Mouse (Mus musculus) liver, embryonic 13.5 days (tissue): ENCODE measurements around the gene Edc3. TPM values are rescaled to one million over a fixed set of nuclear protein-coding genes. Genes with fewer than 3 reads are reported as not detected.

Experiments
- ATAC-seq: fragments of 200-750 bp; cut with Nextera tagmentation; 2 replicates; pipeline ENCODE4 v1.8.0; 2017; ENCODE audit warnings: low read depth, mild to moderate bottlenecking, moderate number of reproducible peaks, moderate library complexity
- DNase-seq: peaks from one replicate; pipeline ENCODE4 v3.0.0; 2022
- H3K27ac ChIP-seq: fragments of 300-500 bp; sonication (generic); 2 replicates; pipeline ENCODE4 v1.5.1; 2015; ENCODE audit warnings: moderate library complexity, mild to moderate bottlenecking, inconsistent platforms
- H3K27me3 ChIP-seq: fragments of 300-500 bp; sonication (generic); 2 replicates; pipeline ENCODE4 v1.6.1; 2015; ENCODE audit warnings: mild to moderate bottlenecking, inconsistent platforms
- H3K36me3 ChIP-seq: fragments of 300-500 bp; sonication (generic); 2 replicates; pipeline ENCODE4 v1.6.1; 2015; ENCODE audit warnings: mild to moderate bottlenecking, inconsistent platforms
- H3K4me1 ChIP-seq: fragments of 300-500 bp; sonication (generic); replicated peaks from 2 replicates; pipeline ENCODE4 v1.6.1; 2015; ENCODE audit warnings: inconsistent platforms
- H3K4me2 ChIP-seq: fragments of 300-500 bp; sonication (generic); 2 replicates; pipeline ENCODE4 v1.6.1; 2015; ENCODE audit warnings: inconsistent platforms, mild to moderate bottlenecking, moderate library complexity
- H3K4me3 ChIP-seq: fragments of 300-500 bp; sonication (generic); replicated peaks from 2 replicates; pipeline ENCODE4 v1.5.1; 2015; ENCODE audit warnings: mild to moderate bottlenecking, inconsistent platforms
- H3K9ac ChIP-seq: fragments of 300-500 bp; sonication (generic); 2 replicates; pipeline ENCODE4 v1.6.1; 2015; ENCODE audit warnings: mild to moderate bottlenecking, inconsistent platforms
- H3K9me3 ChIP-seq: fragments of 300-500 bp; sonication (generic); replicated peaks from 2 replicates; pipeline ENCODE4 v1.6.1; 2016; ENCODE audit warnings: inconsistent platforms
- WGBS: fragments of 180-500 bp; shearing (Covaris S2); methylation state at CpG from one replicate; pipeline ENCODE4 v1.1.7; 2015; ENCODE audit not compliant: insufficient replicate concordance; 5-methylcytosine and 5-hydroxymethylcytosine counted together
- polyA plus RNA-seq: library from polyadenylated mRNA; unstranded; fragments of >200 nt; fragmentation: Nextera tagmentation; extraction: Ambion mirVana; gene quantifications from 2 replicates; pipeline ENCODE4 v1.2.1, GENCODE M21; 2015

Gene Edc3
- polyA plus RNA-seq, 1 experiment from 2014 or later: 16.7 TPM

DNA sequence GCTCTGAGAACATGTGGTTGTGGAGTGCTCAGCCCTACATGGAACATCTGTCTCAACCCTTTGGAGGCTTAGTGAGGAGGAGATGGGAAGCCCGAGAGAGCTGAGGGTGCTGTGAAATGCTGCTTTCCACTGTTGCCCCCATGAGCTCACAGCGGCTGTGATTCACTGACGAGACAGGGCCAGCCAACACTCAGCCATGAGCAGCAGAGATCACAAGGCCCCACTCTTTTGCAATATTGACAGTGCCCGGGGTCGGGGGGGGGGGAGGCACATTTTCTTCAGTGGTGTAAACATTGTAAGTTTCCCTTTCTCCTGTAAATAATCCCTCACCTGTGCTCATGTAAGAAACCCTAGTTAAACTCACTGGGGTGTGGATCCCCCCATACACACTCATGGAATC lies 36.8 kb upstream of the Edc3 start:
- no peak overlapping the region for H3K4me2 ChIP-seq
- H3K27me3 ChIP-seq: no peaks in the 10 kb centered on the region
- ATAC-seq (peak; percentile 63), DNase-seq (no peak)
- no peaks in the 10 kb centered on the region for H3K9me3 ChIP-seq
- no peaks in the 10 kb centered on the region for H3K36me3 ChIP-seq
- WGBS: 57% methylated on average over 5 of the region's 5 CpGs
- peaks cover 13% of the 10 kb centered on the region for H3K4me1 ChIP-seq
- H3K9ac ChIP-seq: no peak overlapping the region
- no peak overlapping the region for H3K4me3 ChIP-seq
- peak overlapping the region; percentile 51; the same call in 1 of the 2 replicates for H3K27ac ChIP-seq

DNA sequence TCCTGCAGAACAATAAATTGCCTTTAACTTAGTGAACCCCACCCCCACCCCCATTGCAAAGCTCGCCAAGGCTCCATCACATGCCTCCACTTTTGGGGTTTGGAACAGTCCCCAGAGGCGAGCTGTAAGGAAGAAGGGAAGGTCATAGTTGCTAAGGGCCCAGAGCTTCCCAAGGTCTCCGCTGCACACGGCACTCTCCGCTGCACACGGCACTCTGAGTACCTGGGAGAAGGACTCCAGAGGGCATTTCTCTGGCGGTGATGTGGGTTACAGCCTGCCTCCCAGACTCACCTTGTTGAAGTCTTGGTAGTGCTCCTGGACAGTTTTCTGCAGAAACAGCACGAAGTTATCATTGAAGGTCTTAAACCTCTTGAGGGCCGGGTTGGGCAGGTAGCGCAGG lies 26.9 kb upstream of the Edc3 start:
- H3K9me3 ChIP-seq: no peaks in the 10 kb centered on the region
- H3K4me2 ChIP-seq: no peak overlapping the region
- WGBS: 70% methylated on average over 10 of the region's 10 CpGs
- DNase-seq (no peak), ATAC-seq (no peak)
- no peak overlapping the region for H3K9ac ChIP-seq
- no peak overlapping the region for H3K27ac ChIP-seq
- no peak overlapping the region for H3K4me3 ChIP-seq
- no peaks in the 10 kb centered on the region for H3K4me1 ChIP-seq
- H3K36me3 ChIP-seq: no peaks in the 10 kb centered on the region
- peaks cover 7% of the 10 kb centered on the region; the same call in 1 of the 2 replicates for H3K27me3 ChIP-seq

DNA sequence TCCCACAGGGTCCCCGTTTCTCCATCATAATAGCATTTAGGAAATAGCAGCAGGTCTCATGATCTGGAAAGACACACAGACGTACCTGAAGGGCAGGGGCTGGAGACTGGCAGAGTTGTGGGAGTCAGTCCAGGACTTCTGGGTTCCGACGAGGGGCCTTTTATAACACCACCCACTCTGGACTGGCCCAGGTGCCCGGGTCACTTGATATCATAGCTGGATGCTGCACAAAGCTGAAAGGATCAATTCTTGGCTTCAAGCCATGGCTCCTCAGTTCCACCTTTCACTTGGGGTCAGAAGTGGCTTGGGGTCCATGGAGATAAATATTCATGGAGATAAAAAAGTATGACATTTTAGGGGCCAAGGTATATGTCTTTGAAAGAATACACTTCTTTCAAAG lies 24.8 kb upstream of the Edc3 start, which contains the start of gene Cyp1a2:
Cyp1a2 (minus strand) TSS at position 184 of the 400 bp plus-strand sequence.
- DNase-seq: no peak
- Histone ChIP-seq H3K4me1 (no peaks in the 10 kb centered on the region), H3K27me3 (peaks cover 7% of the 10 kb centered on the region; the same call in 1 of the 2 replicates), H3K9ac (no peak within 1 kb of the TSS), H3K27ac (no peak within 1 kb of the TSS), H3K36me3 (no peaks in the 10 kb centered on the region), H3K9me3 (no peaks in the 10 kb centered on the region), H3K4me2 (no peak within 1 kb of the TSS), H3K4me3 (no peak within 1 kb of the TSS)
- WGBS: 57% methylated on average over 5 of the region's 5 CpGs
- no peak for ATAC-seq

DNA sequence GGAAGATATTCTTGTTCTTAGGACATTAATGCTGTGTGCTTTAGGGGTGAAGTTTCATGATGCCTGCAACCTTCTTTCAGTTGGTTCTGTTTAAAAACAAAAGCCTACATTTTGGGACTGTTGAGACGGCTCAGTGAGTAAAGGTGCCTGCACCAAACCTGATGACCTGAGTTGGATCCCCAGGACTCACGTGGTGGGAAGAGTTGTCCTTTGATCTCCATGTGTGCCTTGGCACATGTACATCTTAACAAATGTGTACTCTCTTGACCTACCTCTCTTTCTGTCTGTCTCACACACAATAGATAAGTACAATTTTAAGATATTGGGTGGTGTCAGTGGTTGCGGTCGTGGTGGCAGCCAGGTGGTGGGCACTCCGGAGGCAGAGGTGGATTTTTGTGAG lies 22.3 kb upstream of the Edc3 start:
- Histone ChIP-seq H3K9me3 (no peaks in the 10 kb centered on the region), H3K4me1 (no peaks in the 10 kb centered on the region), H3K27ac (no peak overlapping the region), H3K4me2 (no peak overlapping the region), H3K36me3 (no peaks in the 10 kb centered on the region), H3K27me3 (0 out of 2 replicates have a peak, but pooled peaks cover under 1% of the 10 kb centered on the region), H3K9ac (no peak overlapping the region), H3K4me3 (no peak overlapping the region)
- DNase-seq (no peak), ATAC-seq (no peak)
- WGBS: 74% methylated on average over 5 of the region's 5 CpGs

DNA sequence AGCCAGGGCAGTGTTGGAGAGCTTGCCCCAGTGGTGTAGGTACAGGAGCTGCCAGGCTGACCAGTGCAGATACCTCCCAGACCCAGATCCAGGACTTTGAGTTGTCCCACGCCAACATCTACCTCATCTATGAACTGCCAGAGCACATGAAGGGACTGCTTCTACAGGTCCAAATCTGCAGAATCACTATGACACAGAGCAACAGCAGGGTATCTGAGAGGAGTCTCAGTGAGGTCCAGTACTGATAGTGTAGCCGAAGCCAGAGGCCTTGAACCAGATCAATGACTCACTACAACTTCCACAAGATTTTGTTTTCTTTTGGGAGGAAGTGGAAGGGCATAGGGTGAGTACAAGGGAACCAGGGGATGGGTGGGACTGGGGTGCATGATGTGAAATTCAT lies 20.6 kb upstream of the Edc3 start, which contains the start of gene Cyp1a1:
Cyp1a1 (plus strand) TSS at position 178 of the 400 bp plus-strand sequence.
- no peak within 1 kb of the TSS for H3K27ac ChIP-seq
- WGBS: 64% methylated on average over 2 of the region's 2 CpGs
- ATAC-seq (peak; percentile 71), DNase-seq (no peak)
- H3K4me1 ChIP-seq: no peaks in the 10 kb centered on the region
- H3K36me3 ChIP-seq: no peaks in the 10 kb centered on the region
- no peak within 1 kb of the TSS for H3K9ac ChIP-seq
- H3K9me3 ChIP-seq: no peaks in the 10 kb centered on the region
- H3K4me3 ChIP-seq: no peak within 1 kb of the TSS
- H3K4me2 ChIP-seq: no peak within 1 kb of the TSS
- H3K27me3 ChIP-seq: peaks cover 9% of the 10 kb centered on the region

DNA sequence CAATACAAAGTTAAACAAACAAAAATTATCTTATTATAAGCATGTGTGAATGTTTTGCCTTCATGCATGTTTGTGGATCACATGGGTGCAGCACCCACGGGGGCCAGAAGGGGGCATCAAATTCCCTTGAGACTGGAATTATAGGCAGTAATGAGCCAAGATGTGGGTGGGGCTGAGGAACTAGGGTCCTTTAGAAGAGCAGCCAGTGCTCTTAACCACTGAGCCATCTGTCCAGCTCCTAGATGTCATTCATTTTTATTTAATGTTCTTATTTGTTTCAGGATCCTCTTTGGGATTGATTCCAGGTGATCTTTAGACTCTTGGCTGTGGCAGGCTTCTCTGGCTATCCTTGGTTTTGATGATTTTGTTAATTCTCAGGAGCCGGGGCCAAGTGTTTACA lies 20.2 kb upstream of the Edc3 start:
- peaks cover 13% of the 10 kb centered on the region for H3K27me3 ChIP-seq
- no peaks in the 10 kb centered on the region for H3K4me1 ChIP-seq
- no peak overlapping the region for H3K4me2 ChIP-seq
- H3K9me3 ChIP-seq: no peaks in the 10 kb centered on the region
- no peak overlapping the region for H3K27ac ChIP-seq
- no peak for ATAC-seq
- no peak overlapping the region for H3K9ac ChIP-seq
- no peaks in the 10 kb centered on the region for H3K36me3 ChIP-seq
- whole genome bisulfite sequencing: 43% methylated on average over 2 of the region's 2 CpGs
- peak; percentile 46 for DNase-seq
- no peak overlapping the region for H3K4me3 ChIP-seq

DNA sequence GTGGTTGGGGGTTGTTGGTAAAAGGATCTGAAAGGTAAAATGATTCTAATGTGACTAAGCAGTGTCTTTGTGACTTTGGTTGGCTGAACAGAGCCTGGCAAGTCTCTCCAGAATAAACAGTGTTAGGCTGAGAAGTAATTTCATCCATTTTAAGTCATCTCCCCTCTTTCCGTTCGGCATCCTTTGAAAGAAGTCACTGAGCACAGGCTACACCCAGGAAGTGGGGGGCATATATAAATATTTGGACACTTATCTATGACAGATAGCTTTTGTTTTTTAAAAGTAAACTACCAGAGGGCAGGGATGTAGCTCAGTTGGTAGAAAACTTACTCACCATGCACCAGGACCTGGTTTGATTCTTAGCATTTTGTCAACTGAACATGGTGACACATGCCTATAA lies 19.7 kb upstream of the Edc3 start:
- WGBS: 80% methylated on average over 2 of the region's 2 CpGs
- Histone ChIP-seq H3K4me3 (no peak overlapping the region), H3K4me2 (no peak overlapping the region), H3K4me1 (no peaks in the 10 kb centered on the region), H3K36me3 (no peaks in the 10 kb centered on the region), H3K27me3 (peaks cover 15% of the 10 kb centered on the region), H3K9ac (no peak overlapping the region), H3K27ac (no peak overlapping the region), H3K9me3 (no peaks in the 10 kb centered on the region)
- DNase-seq: no peak
- no peak for ATAC-seq

DNA sequence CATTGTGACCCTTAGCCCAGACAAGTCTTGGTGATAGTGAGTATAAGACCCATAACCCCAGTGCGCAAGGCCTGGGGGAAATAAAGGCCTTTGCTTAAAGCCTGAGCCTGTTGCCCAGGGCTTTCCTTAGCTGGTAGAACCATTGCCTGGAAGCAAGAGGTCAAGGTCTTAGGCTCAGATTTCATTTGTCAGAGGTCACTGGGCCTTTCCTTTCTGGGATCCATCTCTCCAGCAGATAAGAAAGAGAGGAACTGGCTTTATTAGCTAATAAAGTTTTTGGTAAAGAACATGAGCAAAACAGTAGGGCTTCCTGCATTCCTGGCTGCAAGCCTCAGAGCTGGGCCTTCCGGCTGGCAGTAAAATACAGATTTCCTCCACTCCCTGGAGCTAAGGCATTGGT lies 14.2 kb upstream of the Edc3 start:
- no peak for DNase-seq
- Histone ChIP-seq H3K9me3 (no peaks in the 10 kb centered on the region), H3K4me1 (peaks cover 25% of the 10 kb centered on the region), H3K27ac (no peak overlapping the region), H3K27me3 (peaks cover 55% of the 10 kb centered on the region), H3K4me2 (no peak overlapping the region), H3K36me3 (no peaks in the 10 kb centered on the region), H3K4me3 (no peak overlapping the region), H3K9ac (no peak overlapping the region)
- WGBS: 74% methylated on average over 2 of the region's 2 CpGs
- no peak for ATAC-seq

DNA sequence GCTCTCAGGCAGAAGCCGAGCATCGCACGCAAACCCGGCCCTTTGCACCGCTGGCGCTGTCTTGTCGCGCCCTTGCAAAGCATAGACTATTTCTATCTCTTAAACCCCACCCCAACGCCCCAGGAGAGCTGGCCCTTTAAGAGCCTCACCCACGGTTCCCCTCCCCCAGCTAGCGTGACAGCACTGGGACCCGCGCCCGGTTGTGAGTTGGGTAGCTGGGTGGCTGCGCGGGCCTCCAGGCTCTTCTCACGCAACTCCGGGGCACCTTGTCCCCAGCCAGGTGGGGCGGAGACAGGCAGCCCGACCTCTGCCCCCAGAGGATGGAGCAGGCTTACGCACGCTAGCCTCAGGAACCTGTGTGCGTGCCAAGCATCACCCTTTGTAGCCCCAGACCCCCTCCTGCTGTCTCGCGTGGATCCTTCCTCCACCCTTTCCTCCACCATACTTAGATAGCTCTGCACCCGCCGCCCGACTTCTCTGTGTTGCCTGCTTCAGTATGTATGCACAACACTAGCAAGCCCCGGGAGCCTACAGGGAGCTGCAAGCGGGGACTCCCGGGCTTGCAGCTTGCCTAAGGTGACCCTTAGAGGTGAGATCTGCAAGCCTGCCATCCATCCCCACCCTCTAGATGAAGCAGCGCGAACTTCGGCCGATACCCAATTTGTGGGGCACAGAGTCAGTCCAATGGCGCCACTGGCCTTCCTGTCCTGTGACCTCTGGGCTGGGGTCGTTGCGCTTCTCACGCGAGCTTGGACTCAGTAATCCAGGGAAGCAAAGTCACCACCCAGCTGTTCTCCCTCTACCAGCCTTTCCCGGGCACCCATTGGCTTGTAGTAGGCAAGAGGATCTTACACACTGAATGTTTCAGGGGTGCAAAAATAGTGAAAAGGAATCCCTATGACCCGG lies 11.7 kb upstream of the Edc3 start:
- peaks cover 25% of the 10 kb centered on the region for H3K4me1 ChIP-seq
- H3K36me3 ChIP-seq: no peaks in the 10 kb centered on the region
- H3K27me3 ChIP-seq: peaks cover 61% of the 10 kb centered on the region
- WGBS: 3% methylated on average over 42 of the region's 42 CpGs
- H3K4me3 ChIP-seq: peak overlapping the region; percentile 52
- peak overlapping the region; percentile 33 for H3K9ac ChIP-seq
- H3K9me3 ChIP-seq: no peaks in the 10 kb centered on the region
- H3K27ac ChIP-seq: no peak overlapping the region
- H3K4me2 ChIP-seq: peak overlapping the region; percentile 72
- ATAC-seq (peak; percentile 59), DNase-seq (peak; percentile 12)

DNA sequence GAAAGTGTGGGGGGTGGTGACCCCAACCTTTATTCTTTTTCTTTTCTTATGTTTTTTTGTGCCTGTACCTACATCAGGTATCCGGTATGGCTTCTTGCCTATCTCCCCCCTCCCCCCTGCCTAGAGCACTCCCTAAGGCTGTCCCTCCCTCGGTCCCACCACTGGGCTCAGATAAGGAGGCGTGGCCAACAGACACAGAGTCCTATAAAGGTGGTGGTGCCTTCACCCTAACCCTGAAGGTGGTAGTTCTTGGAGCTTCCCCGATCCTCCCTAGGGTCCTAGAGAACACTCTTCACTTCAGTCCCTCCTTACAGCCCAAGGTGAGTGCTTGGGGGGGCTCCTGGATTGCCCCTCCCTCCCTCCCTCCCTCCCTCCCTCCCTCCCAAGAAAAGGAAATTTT lies 11.0 kb upstream of the Edc3 start:
- H3K9me3 ChIP-seq: no peaks in the 10 kb centered on the region
- peaks cover 25% of the 10 kb centered on the region for H3K4me1 ChIP-seq
- H3K4me3 ChIP-seq: peak overlapping the region; percentile 52
- H3K36me3 ChIP-seq: no peaks in the 10 kb centered on the region
- H3K27ac ChIP-seq: no peak overlapping the region
- peak overlapping the region; percentile 72 for H3K4me2 ChIP-seq
- peaks cover 56% of the 10 kb centered on the region for H3K27me3 ChIP-seq
- ATAC-seq: peak; percentile 82
- 2% methylated on average over 4 of the region's 4 CpGs for WGBS
- DNase-seq: peak; percentile 33
- no peak overlapping the region for H3K9ac ChIP-seq

DNA sequence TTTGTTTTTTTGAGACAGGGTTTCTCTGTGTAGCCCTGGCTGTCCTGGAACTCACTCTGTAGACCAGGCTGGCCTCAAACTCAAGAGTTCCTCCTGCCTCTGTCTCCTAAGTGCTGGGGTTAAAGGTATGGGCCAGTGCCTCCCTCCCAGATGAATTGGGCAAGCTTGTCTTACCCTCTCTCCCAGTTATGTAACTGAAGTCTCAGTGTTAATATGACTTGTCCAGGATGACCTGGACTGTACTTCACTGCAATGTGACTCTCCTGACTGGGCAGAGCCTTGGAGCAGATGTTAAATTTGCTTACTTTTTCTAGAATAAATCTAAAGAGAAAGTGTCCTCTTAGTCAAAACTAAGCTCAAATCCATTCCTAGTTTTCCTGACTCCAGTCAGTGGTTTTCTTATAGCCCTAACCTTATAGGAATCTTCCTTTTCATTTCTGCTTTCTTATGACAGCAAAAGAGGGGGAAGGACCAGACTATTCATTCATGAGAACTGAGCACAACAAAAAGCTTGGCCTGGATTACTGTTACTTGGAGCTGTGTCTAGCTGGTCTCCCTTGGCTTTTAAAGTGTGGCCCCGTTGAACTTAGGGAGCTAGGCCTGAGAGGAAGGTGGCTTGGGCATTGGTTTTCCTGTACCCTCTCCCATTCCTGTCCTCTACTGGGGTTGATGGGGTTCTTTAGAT lies 9.7 kb upstream of the Edc3 start:
- Histone ChIP-seq H3K27me3 (peaks cover 46% of the 10 kb centered on the region), H3K4me3 (no peak overlapping the region), H3K9ac (no peak overlapping the region), H3K9me3 (no peaks in the 10 kb centered on the region), H3K36me3 (no peaks in the 10 kb centered on the region), H3K4me2 (no peak overlapping the region), H3K4me1 (peaks cover 25% of the 10 kb centered on the region), H3K27ac (no peak overlapping the region)
- DNase-seq (no peak), ATAC-seq (no peak)
- WGBS: 53% methylated on average over 1 of the region's 1 CpGs
